Mouse (Mus musculus): Measurements from ENCODE around the gene Tenm3.

DNA sequence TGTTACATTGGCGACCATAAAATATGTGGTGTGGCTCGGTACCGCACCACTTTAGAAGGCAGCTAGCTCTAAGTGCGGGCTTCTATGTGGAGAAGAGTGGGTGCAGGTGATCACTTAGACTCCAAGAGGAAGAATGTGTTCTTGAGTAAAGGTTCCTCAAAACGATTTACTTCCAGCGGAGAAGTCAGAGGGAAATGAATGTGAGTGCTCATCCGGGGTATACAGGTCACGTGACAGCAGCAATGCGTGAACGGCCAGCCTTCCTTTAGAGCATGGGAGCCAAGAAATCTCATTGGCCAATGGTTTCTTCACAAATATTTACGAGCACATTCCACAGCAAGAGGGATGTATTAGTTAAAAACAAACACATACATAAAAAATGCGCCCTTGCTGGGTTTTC is 404.3 kb downstream of the Tenm3 start:
- TF ChIP-seq CTCF (IDR thresholded peaks at IDR 0.05; ENCODE audit: extremely low read depth, insufficient read depth, low read length) (no peak), POLR2A (IDR thresholded peaks at IDR 0.05; ENCODE audit: extremely low read depth, insufficient read depth, low read length) (no peak)
